Mouse (Mus musculus) bone marrow macrophage, adult 2 months (primary cell): ENCODE measurements around the gene Cmip.

Experiments used
- CTCF ChIP-seq: IDR thresholded peaks from 2 replicates; pipeline ENCODE4 v1.5.1; 2012; ENCODE audit warnings: low read depth, mild to moderate bottlenecking, low read length, moderate library complexity
- POLR2A ChIP-seq: IDR thresholded peaks from 2 replicates; pipeline ENCODE4 v1.6.1; 2012; ENCODE audit warnings: mild to moderate bottlenecking, low read depth, low read length, borderline replicate concordance

DNA sequence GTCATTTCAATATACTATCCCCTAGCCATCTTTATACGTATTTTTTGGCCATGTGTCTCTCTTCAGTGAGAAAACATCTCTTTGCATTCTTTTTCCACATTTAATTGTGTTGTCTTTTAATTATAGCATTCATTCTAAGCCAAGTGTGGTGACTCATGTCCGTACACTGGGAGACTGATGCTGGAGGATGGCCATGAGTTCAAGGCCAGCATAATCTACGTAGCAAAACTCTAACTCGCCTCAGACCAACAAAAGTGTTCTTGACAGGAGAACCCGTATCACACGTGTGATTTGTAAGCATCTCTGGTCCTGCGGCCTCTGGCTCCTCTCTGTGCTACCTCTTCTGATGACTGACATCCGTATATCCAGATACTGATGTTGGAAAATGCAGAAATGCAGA is 227.9 kb downstream of the Cmip start:
- TF ChIP-seq CTCF (no peak), POLR2A (no peak)
